Mouse (Mus musculus): ENCODE measurements at regions not wholly inside any gene's neighbourhood (a gene's known extent, or its start where the extent isn't known, plus 50 kb on each side); places are given as distances from the start of the nearest gene placed in this dataset.

- no peak for TF ChIP-seq POLR2A (IDR thresholded peaks at IDR 0.05; ENCODE audit: control insufficient read depth, low read depth, low read length)
- no peak for TF ChIP-seq CTCF (IDR thresholded peaks at IDR 0.05; ENCODE audit: control insufficient read depth, insufficient read depth, insufficient replicate concordance, low read depth, low read length)
Observed at GRCm38 (mm10) chr12:12801700-12802099, 140.0 kb downstream of the Mycn start.
